Mouse (Mus musculus): ENCODE data around the gene Bglap2.

DNA sequence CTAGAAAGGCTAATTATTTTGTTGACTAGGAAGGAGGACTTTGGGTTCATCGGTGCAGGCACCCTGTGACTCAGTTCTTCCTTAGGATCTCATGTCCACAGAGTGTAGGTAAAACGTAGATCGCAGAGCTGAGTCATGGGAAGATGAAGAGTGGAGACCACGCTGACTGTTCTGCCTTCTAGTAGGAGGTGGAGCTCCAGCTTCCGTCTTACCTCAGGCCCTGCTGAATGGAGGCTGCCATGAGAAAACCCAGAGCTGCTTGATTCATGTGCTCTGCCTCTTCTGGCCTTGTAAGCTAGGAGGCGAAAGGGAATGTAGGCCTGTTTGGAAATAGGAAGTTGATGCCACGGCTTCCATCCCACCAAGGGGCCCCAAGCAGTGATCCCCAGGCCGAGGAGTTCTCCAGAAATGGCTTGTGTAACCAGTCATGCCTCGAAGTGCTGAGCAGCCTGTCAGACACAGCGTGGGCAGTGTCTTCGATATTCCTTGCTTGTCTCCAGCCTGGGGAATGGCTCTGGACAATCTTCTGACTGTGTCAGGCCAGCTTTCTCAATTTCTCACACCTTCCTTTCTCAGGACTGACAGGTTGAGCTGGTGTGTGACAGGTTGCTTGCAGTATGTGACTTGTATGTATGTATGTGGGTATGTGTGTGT, 41.0 kb downstream of the Bglap2 start:
- TF ChIP-seq POLR2A (IDR thresholded peaks at IDR 0.05; ENCODE audit: borderline replicate concordance, insufficient read depth, low read length), result no peak
- no peak for TF ChIP-seq CTCF (IDR thresholded peaks at IDR 0.05; ENCODE audit: borderline replicate concordance, insufficient read depth, low read depth, low read length)
